Mouse (Mus musculus) liver, embryonic 14.5 days (tissue): ENCODE data around the gene Stx11.

Experiments used
- CTCF ChIP-seq: IDR thresholded peaks from 2 replicates; pipeline ENCODE4 v1.5.1; 2016; ENCODE audit warnings: antibody characterized with exemption, low read depth, control low read depth
- EP300 ChIP-seq: IDR thresholded peaks from 2 replicates; pipeline ENCODE4 v1.6.1; 2016; ENCODE audit warnings: antibody characterized with exemption, low read depth

GRCm38 (mm10) chr10:12930351-12930905 is 33.7 kb downstream of the Stx11 start:
- no peak for TF ChIP-seq CTCF
- no peak for TF ChIP-seq EP300
